Mouse (Mus musculus) testis, adult 2 months (tissue): ENCODE measurements around the gene Dvl2. TPM values are rescaled to one million over a fixed set of nuclear protein-coding genes. Genes with fewer than 3 reads are reported as not detected.
A peak's percentile ranks its signal among the peaks of the same experiment; 100 is the strongest.

Source experiments
- H3K27ac ChIP-seq: fragments of 200-500 bp; 2 replicates; pipeline ENCODE4 v1.5.1; 2012; ENCODE audit warnings: low read depth, low read length; ENCODE audit not compliant: control insufficient read depth, insufficient read depth
- H3K27me3 ChIP-seq: fragments of 200-500 bp; 2 replicates; pipeline ENCODE4 v1.6.1; 2012; ENCODE audit warnings: mild to moderate bottlenecking, low read length, moderate library complexity; ENCODE audit not compliant: control insufficient read depth, insufficient read depth
- H3K36me3 ChIP-seq: fragments of 200-500 bp; 2 replicates; pipeline ENCODE4 v1.6.1; 2012; ENCODE audit warnings: mild to moderate bottlenecking, low read length; ENCODE audit not compliant: control insufficient read depth, insufficient read depth
- H3K4me1 ChIP-seq: fragments of 200-500 bp; 2 replicates; pipeline ENCODE4 v1.6.1; 2012; ENCODE audit warnings: low read length; ENCODE audit not compliant: control insufficient read depth, insufficient read depth
- H3K4me3 ChIP-seq: fragments of 200-500 bp; 2 replicates; pipeline ENCODE4 v1.5.1; 2012; ENCODE audit warnings: low read depth, mild to moderate bottlenecking, low read length, moderate library complexity, mixed read lengths; ENCODE audit not compliant: control insufficient read depth
- CTCF ChIP-seq: fragments of 200-500 bp; IDR thresholded peaks from 2 replicates; pipeline ENCODE4 v1.5.1; 2012; ENCODE audit warnings: low read depth, mild to moderate bottlenecking, inconsistent platforms, low read length, moderate library complexity; ENCODE audit not compliant: control insufficient read depth, insufficient read depth, insufficient replicate concordance
- POLR2A ChIP-seq: fragments of 200-500 bp; IDR thresholded peaks from 2 replicates; pipeline ENCODE4 v1.6.1; 2012; ENCODE audit warnings: low read depth, mild to moderate bottlenecking, inconsistent platforms, low read length, moderate library complexity; ENCODE audit not compliant: control insufficient read depth
- polyA plus RNA-seq: library from polyadenylated mRNA; depleted of rRNA; stranded (reverse); fragments of >200 nt; gene quantifications from 2 replicates; pipeline ENCODE4 v1.2.3, GENCODE M21; 2012

Gene Dvl2
- polyA plus RNA-seq, 1 experiment: 16.4 TPM

GRCm38 (mm10) chr11:70023481-70024150, 23.2 kb downstream of the Dvl2 start:
- Histone ChIP-seq H3K4me3 (peak overlapping the region; percentile 39), H3K27ac (no peak overlapping the region), H3K4me1 (peaks cover 43% of the 10 kb centered on the region), H3K36me3 (no peaks in the 10 kb centered on the region), H3K27me3 (no peaks in the 10 kb centered on the region)
- TF ChIP-seq POLR2A (no peak), CTCF (no peak)

- H3K4me3 ChIP-seq: peak overlapping the region; percentile 0; the same call in 1 of the 2 replicates
- TF ChIP-seq CTCF (no peak), POLR2A (no peak)
- peaks cover 44% of the 10 kb centered on the region for H3K4me1 ChIP-seq
- no peak overlapping the region for H3K27ac ChIP-seq
- no peaks in the 10 kb centered on the region for H3K36me3 ChIP-seq
- H3K27me3 ChIP-seq: no peaks in the 10 kb centered on the region
Observed at GRCm38 (mm10) chr11:70024151-70024514, 23.7 kb downstream of the Dvl2 start.

GRCm38 (mm10) chr11:70026689-70027088, 26.3 kb downstream of the Dvl2 start:
- Histone ChIP-seq H3K27ac (no peak overlapping the region), H3K27me3 (no peaks in the 10 kb centered on the region), H3K36me3 (no peaks in the 10 kb centered on the region), H3K4me1 (peaks cover 49% of the 10 kb centered on the region), H3K4me3 (peak overlapping the region; percentile 44)
- TF ChIP-seq CTCF (no peak), POLR2A (no peak)

DNA sequence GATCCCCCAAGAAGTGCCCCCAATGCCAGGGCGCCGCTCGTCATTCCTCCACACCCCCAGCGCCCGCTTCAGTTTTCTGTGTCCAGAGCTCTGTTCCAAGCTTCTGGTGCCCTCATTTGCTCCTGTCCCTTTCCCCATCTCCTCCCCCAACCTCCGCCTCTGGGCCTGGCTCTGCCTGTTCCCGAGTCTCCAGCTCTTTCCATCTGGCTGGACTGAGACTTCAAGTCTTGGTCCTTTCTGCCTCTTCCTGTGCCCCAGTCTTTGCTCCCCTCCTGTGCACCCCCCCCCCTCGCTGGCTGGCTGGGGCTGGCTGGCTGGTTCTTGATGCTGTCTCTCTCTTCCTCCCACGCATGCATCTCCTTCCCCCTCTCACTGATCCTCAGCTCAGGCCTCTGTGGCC, 27.0 kb downstream of the Dvl2 start:
- Histone ChIP-seq H3K4me3 (peak overlapping the region; percentile 9; the same call in 1 of the 2 replicates), H3K4me1 (peaks cover 46% of the 10 kb centered on the region), H3K36me3 (no peaks in the 10 kb centered on the region), H3K27me3 (no peaks in the 10 kb centered on the region), H3K27ac (0 out of 2 replicates have a peak overlapping the region, but pooled peaks have one; percentile 15)
- TF ChIP-seq CTCF (no peak), POLR2A (no peak)

GRCm38 (mm10) chr11:70028401-70029129, 28.2 kb downstream of the Dvl2 start:
- Histone ChIP-seq H3K27me3 (no peaks in the 10 kb centered on the region), H3K27ac (peak overlapping the region; percentile 15; the same call in 1 of the 2 replicates), H3K4me1 (peaks cover 44% of the 10 kb centered on the region), H3K4me3 (peak overlapping the region; percentile 70), H3K36me3 (no peaks in the 10 kb centered on the region)
- TF ChIP-seq CTCF: no peak
- TF ChIP-seq POLR2A: no peak

- H3K27ac ChIP-seq: 0 out of 2 replicates have a peak overlapping the region, but pooled peaks have one; percentile 23
Observed at GRCm38 (mm10) chr11:70029130-70029801, 28.9 kb downstream of the Dvl2 start.

More at GRCm38 (mm10) chr11:70029130-70029801, 28.9 kb downstream of the Dvl2 start:
- Histone ChIP-seq H3K36me3 (no peaks in the 10 kb centered on the region), H3K4me1 (peaks cover 40% of the 10 kb centered on the region), H3K27me3 (no peaks in the 10 kb centered on the region), H3K4me3 (peak overlapping the region; percentile 70)
- TF ChIP-seq POLR2A (no peak), CTCF (no peak)
